Mouse (Mus musculus) CD4-positive helper T cell, adult 2 months (primary cell): ENCODE data around the gene Fpgs.

ENCODE experiments used
- DNase-seq: peaks from one replicate; pipeline ENCODE4 v3.0.0-alpha.2; 2012; ENCODE audit warnings: low read depth, missing footprints, low spot score

Gene Fpgs

DNA sequence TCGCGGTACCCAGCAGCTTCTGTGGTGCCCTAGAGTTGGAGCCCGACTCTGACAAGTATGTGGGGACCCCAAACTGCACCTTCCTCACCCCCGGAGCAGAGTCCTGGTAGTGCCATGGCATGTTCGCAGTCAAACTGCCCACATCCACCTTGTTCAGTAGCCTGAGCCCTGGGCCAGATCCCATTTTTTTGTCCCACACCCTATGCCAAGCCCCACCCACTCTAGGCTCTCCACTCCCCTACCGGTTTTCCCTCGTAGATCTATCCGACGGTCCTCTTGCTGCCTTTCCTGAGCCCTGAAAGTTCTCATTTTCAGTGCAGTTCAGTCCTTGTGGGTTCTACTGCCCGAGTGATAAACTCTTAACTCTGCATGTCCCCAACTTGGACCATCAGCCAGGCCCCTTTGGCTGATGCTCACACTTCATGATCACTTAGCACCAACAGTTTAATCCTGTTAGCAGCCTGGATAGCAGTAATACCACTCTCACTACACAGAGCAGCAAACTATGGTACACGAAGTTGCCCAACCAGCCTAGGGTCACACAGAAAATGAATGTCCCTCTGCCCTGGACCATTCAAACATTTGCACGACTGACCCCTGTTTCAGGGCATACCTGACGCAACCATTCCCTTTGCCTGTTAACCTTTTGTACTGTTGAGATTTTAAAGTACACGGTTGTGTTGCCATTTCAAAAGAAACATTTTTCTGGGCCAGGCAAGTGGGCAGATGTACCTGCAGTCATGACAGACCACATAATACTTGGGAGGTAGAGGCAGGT is 2.8 kb downstream of the Fpgs start:
- DNase-seq, result no peak

DNA sequence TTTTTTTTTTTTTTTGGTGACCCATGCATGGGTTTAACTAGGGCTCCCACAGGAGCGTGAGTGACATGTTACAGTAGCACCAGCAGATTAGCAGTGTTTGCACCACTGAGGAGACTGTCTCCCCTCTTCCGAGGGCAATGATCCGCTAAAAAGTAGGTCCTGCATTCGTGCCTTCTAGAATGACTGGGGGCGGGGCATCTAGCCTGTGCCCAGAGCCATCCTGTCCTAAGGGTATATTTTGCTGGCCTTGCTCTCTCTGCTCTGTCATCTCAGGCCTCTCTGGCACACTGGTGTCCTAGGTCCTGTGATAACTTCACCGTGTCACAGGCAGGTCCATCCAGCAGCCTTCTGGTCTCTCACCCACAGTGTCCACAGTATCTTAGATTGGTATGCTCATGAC is 4.3 kb downstream of the Fpgs start:
- DNase-seq, result no peak

DNA sequence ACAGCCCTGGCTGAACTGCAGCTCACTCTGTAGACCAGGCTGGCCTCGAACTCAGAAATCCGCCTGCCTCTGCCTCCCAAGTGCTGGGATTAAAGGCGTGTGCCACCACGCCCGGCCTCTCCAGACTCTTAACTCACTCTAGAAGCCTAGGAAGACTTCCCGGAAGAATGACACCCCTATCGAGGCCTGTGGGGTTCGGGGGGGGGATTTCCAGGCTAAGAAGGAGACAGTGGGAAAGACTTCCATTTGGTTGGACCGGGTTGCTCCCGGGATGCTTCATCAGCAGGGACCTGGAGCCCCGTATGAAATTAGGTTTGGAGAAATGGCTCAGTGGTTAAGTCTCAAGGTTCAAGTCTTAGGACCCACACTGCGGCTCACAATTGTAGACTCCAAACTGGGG is 9.3 kb downstream of the Fpgs start:
- DNase-seq, result no peak

DNA sequence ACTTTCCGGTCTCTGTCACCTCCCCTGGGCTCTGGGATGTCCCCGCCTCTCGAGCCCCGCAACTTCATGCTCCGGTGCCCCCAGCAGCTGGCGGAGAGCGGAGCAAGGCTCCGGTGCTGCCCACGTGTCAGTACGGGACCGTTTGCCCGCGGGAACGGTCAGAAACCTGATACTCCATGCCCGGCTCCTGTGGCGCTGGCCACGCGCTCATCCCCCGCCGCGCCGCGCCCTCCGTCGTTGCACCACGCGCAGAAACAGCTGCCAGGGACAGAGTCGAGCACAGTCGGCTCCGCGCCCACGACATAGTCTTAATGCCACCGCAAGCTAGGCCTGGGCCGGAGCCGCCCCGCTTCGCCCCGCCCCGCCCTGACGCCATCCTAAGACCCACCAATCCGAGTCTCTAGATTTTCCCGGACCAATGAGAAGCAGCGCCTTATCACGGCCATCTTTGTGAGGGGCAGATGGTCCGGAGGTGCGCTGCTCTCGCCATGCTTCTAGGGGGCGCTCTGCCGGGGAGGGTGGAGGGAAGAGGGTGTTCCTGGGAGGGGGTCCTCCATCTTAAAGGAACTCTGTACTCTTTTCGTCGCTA is 10.0 kb downstream of the Fpgs start:
- DNase-seq, result peak; percentile 98

DNA sequence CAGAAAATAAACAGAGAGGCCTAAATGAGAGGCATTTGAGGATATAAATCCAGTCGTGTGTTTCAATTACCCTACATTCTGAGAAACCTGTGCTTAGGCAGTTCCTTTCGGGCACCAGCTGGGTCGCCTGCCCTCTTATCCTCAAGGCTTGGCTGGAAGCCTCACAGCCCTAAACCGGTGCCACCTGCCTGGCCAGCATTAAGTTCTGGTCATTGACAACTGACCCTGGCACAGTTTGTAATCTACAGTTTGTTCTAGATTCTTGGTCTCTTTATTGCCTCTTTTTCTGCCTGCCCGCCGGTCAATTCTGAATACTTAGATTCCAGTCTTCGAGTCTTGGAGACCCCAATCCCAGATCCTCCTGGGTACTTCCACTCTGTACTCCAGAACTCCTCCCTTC is 10.7 kb downstream of the Fpgs start:
- DNase-seq, result no peak

DNA sequence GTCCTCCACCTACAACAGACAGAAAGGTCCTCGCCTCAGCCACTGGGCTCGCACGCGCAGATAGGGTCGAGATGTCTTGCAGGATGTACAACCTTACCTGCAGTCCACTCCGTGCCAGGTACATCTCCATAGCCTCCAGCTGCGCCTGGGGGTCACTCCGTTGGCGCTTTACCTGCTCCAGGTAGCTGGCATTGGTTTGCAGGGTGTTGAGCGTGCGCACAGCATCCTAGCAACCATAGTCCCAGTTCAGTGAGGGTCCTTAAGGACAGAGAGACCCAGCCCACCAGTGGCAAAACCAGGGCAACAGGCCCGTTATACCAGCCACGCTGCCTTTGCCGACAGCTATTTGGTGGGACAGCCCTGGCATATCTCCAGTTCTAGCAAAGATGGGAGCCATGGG is 11.4 kb downstream of the Fpgs start:
- DNase-seq, result no peak

DNA sequence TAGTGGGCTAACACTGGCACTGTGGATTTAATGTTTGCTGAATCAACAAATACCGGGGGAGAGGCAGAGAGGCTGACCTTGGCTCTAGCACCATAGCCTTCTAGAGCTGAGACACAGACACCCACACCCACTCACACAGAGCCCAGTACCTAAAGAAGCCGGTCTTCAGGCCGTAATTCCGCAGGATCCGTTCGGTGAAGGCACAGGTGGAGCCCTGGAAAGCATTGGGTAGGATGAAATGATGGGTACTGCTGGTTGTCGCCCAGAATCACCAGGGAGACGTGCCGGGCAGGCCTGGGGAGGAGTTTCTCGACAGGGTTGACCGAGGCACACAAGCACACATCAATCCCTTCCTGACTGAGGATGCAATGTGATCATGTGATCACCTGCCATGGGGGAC is 12.9 kb downstream of the Fpgs start:
- DNase-seq, result no peak

DNA sequence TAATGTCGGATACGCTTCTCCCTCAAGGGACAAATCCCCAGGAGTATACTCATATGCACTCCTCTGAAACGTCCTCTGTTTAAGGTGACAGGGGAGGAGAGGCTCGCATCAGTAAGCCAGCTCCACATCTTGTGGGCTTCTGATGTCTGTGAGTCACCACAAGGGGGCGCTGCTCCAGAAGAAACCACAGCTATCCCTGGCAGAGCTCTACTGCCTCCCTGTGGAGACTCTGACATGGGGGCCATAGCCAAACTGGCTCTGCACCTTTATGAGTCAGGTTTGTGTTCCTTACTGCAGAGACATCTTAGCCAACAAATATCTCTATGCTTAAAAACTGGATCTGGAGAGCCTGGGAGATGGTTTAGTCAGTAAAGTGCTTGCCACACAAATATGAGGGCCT is 14.5 kb downstream of the Fpgs start:
- peak; percentile 89 for DNase-seq

DNA sequence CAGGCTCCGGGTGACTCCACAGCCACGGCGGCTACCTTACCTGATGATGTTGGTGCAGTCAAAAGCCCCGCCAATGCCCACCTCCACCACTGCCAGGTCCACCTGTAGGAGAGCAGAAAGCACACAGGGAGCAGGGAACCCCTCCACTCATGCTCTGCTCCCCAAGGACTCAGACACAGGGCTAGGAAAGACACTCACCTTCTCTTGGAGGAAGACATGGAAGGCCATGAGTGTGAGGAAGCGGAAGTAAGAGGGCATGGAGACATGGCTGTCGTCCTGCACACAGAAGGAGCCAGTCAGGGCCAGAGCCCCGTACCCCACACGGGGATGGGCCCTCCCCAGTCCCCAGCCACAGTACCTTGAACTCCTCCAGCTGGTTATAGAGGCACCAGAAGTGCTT is 16.4 kb downstream of the Fpgs start:
- DNase-seq, result no peak

DNA sequence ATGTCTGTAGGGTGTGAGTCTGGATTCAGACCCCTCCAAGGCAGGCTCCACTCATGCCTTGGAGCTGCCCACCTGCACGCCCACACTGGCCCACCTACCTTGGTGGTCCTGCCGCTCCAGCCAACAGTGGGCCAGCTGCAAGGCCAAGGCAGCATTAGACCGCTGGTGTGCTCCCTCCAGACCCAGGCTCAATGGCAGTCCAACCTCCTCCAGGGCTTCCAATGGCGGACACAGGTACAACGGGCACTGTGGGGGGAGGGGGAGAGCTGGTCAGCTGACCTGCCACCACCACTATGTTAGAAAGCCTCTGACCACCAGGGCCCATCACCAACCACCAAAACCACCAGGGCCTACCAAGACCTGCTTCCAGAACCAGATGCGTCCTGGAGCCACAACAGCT is 17.3 kb downstream of the Fpgs start:
- no peak for DNase-seq

DNA sequence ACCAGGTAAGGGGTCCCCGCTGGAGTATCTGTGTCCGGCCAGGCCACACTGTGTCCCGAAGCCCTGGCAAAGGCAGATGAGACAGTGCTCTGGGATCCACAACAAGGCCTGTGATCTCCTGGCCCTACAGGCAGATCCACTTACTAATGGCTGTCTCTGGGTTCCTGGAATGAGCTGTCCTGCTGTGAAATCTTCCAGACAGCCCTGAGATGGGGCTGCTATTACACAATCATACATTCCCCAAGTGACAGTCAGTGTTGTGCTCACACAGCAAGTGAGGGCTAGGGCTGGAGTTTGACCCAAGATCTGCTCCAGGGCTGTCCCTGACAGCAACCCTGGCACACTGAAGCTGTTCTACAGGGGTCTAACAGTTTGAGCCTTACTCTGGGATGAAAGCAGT is 18.1 kb downstream of the Fpgs start:
- DNase-seq, result no peak

DNA sequence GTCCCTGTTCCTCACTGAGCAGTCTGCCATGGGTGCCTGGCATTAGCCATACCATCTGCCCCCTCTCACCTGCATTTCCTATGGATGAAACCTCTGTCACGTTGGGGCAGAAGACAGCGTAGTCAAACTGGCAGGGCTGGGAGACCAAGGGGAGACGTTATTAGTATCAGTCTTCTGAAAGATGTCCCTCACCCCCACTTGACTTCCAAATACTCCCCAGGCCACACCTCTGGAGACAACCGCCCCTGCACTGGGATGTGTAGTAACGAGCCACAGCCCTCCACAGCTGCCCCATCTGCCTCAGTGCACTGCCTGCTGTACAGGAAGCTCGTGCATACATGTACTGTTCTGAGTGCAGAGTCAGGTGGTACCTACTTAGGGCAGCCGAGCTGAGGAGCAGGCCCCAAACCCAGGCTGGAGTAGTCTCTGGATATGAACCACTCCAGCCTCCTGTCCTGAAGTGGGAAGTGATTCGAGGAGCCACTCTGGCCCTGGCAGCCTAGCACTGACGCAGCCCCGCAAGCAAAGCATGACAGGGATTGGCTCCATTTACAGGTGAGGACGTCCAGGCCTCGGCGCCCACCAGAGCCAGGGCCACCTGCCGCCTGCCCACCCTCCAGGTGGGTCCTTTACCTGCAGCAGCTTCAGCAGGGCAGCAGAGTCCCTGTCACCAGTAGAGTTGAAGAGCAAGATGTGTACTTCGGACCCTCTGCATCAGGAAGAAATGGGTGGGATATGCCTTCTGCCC is 19.1 kb downstream of the Fpgs start:
- no peak for DNase-seq

DNA sequence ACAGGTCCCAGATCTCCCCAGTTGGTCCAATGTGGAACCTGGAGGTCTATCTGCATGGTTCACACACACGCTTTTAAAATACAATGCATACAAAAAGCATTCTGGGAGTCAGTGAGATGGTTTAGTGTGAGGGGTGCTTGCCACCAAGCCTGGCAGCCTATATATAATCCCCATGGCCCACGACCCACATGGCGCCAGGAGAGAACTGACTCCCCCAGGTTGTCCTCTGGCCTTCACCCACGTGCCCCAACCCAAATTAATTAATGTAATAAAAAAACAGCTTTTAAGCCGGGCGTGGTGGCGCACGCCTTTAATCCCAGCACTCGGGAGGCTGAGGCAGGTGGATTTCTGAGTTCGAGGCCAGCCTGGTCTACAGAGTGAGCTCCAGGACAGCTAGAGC is 20.2 kb downstream of the Fpgs start:
- no peak for DNase-seq

DNA sequence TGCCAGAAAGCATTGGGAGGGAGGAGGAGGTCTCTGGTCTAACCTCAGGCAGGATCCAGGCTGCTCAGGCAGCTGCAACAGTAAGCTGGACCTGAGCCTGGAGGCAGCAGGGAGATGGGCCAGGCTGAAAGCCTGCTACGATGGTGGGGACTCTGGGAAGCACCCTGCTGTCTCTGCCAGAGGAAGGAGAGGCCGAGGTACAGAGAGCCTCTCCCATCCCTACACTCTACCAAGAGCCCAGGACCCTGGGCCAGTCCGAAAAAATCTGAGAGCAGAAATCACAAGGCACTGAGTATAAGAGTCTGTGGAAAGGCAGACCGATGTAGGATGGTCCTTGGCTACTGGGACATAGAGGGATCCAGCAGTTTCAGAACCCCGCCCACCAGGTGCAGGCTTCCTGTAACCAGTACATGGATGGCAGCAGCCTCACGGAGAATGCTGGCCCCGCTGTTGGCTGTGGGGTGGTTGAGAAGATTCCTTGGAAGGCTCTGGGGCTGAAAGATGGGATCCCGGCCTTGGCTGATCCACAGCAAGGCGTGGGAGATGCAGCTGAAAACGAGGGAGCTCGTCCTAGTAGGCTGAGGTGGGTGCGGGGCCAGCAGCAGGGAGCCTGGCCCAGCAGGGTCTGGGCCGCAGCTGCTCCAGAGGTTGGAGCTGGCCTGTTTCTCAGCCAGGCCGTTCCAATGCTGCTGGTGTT is 21.1 kb downstream of the Fpgs start:
- no peak for DNase-seq

DNA sequence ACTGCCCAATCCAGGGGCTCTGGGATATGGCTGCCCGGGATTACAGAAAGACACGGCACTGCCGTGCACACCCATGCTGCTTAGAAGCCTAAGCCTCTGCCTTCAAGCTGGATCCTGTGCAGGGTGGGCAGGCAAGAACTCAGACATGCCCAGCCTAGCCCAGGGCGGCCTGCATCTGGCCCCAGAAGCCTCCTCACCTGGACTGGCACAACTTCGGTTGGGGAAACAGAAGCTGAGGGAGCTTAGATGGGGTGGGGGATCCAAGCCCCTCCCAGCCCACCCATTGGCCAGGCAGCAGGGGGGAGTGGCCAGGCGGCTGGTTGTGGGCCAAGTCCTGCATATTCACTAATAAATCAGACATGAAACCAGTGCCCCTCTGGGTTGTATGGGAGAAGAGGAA is 22.2 kb downstream of the Fpgs start:
- no peak for DNase-seq

DNA sequence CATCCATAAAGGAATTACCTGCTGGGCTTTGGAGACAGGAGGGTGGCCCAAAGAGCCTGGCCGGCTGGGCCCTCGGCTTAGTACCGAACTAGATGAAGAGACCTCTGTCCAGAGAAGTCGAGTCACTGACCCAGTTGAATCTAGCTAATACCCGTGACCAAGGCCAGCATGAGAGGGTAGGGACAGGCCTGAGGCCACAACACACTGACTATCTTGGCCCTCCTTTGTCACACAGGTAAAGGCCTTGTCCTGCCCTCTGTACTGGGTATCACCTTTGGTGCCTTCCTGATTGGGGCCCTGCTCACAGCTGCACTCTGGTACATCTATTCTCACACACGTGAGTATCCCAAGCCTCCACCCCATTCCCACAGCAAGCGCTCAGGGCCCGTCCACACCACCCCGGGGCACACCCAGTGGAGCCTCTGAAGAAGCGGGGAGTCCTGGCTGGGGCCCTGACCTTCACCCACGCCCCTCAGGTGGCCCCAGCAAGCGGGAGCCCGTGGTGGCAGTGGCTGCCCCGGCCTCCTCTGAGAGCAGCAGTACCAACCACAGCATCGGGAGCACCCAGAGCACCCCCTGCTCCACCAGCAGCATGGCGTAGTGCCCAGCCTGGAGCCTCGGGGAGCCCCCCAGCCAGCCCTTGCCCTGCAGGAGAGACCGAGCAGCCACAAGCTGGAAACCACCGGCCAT is 22.8 kb downstream of the Fpgs start:
- DNase-seq, result no peak

DNA sequence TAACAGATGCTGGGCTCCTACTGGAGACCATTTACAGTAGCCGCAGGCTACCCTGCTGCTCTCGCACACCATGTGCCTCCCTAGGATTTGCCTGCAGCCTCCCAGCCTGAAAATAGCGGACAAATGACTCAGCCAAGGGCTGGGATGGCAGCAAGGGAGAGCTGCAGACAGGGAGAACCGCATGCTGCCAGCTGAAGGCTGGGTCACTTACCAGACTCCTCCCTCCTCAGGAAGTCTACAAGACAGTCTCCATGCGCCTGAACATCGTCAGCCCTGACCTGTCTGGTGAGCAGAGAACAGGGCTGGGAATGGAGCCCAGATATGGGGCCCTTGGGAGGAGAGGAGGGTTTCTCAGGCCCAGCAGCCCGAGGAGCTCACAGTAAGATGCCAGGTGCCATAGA is 23.9 kb downstream of the Fpgs start:
- DNase-seq, result no peak

DNA sequence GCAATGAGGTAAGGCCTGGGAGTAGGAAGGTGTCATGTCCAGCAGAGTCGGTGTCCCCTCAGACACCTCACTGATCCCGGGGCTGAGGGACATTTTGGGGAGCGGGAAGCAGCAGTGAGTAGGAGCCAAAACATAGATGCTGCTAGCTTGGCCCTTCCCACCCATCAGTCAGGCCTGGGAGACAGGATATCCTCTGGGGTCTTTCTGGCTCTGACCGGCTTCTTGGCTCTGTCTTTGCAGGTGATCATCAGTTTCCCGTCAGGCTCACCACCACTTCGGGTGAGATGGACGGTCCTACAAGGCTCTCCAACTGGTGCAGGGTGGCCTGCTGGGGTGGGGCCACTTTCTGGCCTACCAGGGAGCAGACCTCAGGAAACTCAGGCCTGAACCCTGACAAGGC is 26.3 kb downstream of the Fpgs start:
- DNase-seq, result no peak

DNA sequence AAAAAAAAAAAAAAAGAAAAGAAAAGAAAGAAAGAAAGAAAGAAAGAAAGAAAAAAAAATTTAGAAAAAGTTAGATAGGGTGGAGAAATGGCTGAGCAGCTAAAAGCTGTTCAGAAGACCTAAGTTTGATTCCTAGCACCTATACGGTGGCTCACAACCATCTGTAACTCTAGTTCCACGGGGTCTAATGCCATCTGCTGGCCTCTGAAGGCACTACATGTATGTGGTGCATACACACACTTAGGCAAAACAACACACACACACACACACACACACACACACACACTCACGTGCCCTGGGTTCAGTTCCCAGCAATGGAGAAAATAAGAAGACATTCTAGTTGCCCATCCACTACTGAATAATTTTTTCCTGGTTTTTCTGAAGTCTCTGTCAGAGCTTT is 27.1 kb downstream of the Fpgs start:
- no peak for DNase-seq

DNA sequence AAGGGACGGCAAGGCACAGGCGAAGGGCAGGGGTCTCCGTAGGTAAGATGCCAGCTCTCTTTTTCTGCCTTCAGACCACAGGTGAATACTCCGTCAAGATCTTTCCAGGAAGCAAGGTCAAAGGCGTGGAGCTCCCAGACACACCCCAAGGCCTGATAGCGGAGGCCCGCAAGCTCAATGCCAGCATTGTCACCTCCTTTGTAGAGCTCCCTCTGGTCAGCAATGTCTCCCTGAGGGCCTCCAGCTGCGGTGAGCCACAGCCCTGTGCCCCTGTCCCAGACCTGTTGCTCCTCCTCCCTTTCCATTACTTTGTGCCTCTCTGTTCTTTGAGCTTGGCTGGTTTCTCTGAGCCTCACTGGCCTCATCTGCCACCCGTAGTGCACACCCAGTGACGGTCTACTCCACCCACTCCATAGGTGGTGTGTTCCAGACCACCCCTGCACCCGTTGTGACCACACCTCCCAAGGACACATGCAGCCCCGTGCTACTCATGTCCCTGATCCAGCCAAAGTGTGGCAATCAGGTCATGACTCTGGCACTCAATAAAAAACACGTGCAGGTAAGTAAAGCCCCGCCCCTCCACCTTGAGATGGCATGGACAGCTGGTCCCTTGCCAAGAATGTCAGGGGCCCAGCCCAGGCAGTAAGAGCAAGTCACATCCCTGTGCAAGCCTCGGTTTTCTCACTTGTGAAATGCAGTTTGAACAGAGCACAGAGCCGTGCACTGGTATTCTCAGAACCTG is 30.6 kb downstream of the Fpgs start:
- DNase-seq, result no peak
